ENCODE assay signal across 8 mouse cellular contexts in genomic region chr5:49525242-49525612, GRCm38 (mm10). TPM values are rescaled to one million over a fixed set of nuclear protein-coding genes. Genes with fewer than 3 reads are reported as not detected.
DNase-seq lines count a peak whose midpoint lies in the region; ATAC-seq lines count a peak whose summit lies in the region.

No protein-coding gene starts in this region.

- H3K9ac ChIP-seq in embryonic facial prominence, embryonic 13.5 days, result no peak overlapping the region
- no peak overlapping the region for H3K9ac ChIP-seq in kidney, embryonic 15.5 days
- H3K9ac ChIP-seq in midbrain, embryonic 16.5 days (ENCODE audit: low read depth, low read length), result no peak overlapping the region

- 0 out of 2 replicates have a peak overlapping the region, but pooled peaks have one; percentile 58 for H3K4me3 ChIP-seq in embryonic facial prominence, embryonic 13.5 days
- H3K4me3 ChIP-seq in kidney, embryonic 15.5 days (replicated peaks), result no peak overlapping the region
- peak overlapping the region; percentile 64 for H3K4me3 ChIP-seq in midbrain, embryonic 16.5 days (ENCODE audit: low read depth, low read length)

- H3K4me1 ChIP-seq in embryonic facial prominence, embryonic 13.5 days, result 0 out of 2 replicates have a peak, but pooled peaks cover 3% of the 10 kb centered on the region
- H3K4me1 ChIP-seq in kidney, embryonic 15.5 days, result peaks cover 7% of the 10 kb centered on the region; the same call in 1 of the 2 replicates
- H3K4me1 ChIP-seq in midbrain, embryonic 16.5 days (ENCODE audit: control insufficient read depth, insufficient read depth, low read length), result no peaks in the 10 kb centered on the region; the same call in 1 of the 2 replicates

- WGBS in embryonic facial prominence, embryonic 13.5 days, result 69% methylated on average over 4 of the region's 4 CpGs
- 65% methylated on average over 4 of the region's 4 CpGs for WGBS in kidney, embryonic 15.5 days
- 62% methylated on average over 4 of the region's 4 CpGs for WGBS in midbrain, embryonic 16.5 days

- H3K36me3 ChIP-seq in embryonic facial prominence, embryonic 13.5 days, result no peaks in the 10 kb centered on the region
- no peaks in the 10 kb centered on the region for H3K36me3 ChIP-seq in kidney, embryonic 15.5 days
- no peaks in the 10 kb centered on the region for H3K36me3 ChIP-seq in midbrain, embryonic 16.5 days (ENCODE audit: control insufficient read depth, insufficient read depth, low read length)

- H3K4me2 ChIP-seq in embryonic facial prominence, embryonic 13.5 days, result peak overlapping the region; percentile 97; the same call in 1 of the 2 replicates
- peak overlapping the region; percentile 93; the same call in 1 of the 2 replicates for H3K4me2 ChIP-seq in kidney, embryonic 15.5 days
- H3K4me2 ChIP-seq in midbrain, embryonic 16.5 days (ENCODE audit: low read length), result peak overlapping the region; percentile 93

- no peak for ATAC-seq in embryonic facial prominence, embryonic 13.5 days (ENCODE audit: insufficient number of reproducible peaks, insufficient read depth, low FRiP score, low TSS enrichment, low read depth)
- ATAC-seq in kidney, embryonic 15.5 days (replicated peaks; ENCODE audit: low FRiP score), result no peak
- peak; percentile 40; the same call in 1 of the 2 replicates for ATAC-seq in midbrain, embryonic 16.5 days

- H3K9me3 ChIP-seq in embryonic facial prominence, embryonic 13.5 days, result no peaks in the 10 kb centered on the region
- no peaks in the 10 kb centered on the region for H3K9me3 ChIP-seq in kidney, embryonic 15.5 days (replicated peaks)
- H3K9me3 ChIP-seq in midbrain, embryonic 16.5 days (replicated peaks; ENCODE audit: control insufficient read depth, low read length, poor library complexity, severe bottlenecking), result no peaks in the 10 kb centered on the region

- H3K27ac ChIP-seq in embryonic facial prominence, embryonic 13.5 days, result no peak overlapping the region
- H3K27ac ChIP-seq in kidney, embryonic 15.5 days, result no peak overlapping the region
- H3K27ac ChIP-seq in midbrain, embryonic 16.5 days (ENCODE audit: low read length), result no peak overlapping the region

- peaks cover 51% of the 10 kb centered on the region for H3K27me3 ChIP-seq in embryonic facial prominence, embryonic 13.5 days
- peaks cover 52% of the 10 kb centered on the region for H3K27me3 ChIP-seq in kidney, embryonic 15.5 days
- peaks cover 5% of the 10 kb centered on the region; the same call in 1 of the 2 replicates for H3K27me3 ChIP-seq in midbrain, embryonic 16.5 days (ENCODE audit: control insufficient read depth, insufficient read depth, low read depth, low read length)

- DNase-seq in adrenal gland, adult 8-10 months, result peak; percentile 33
- DNase-seq in adrenal gland, adult 18-20 months (ENCODE audit: low spot score in 2 of 2), result no peak
- DNase-seq in 3T3-L1 (ENCODE audit: low read depth, low spot score), result peak; percentile 11
- no peak for DNase-seq in urinary bladder, adult 18-20 months (ENCODE audit: low spot score in 2 of 2)
- no peak for DNase-seq in frontal cortex, adult 2 months (ENCODE audit: extremely low spot score in 1 of 2, low spot score in 1 of 2)

RNA-seq across cellular contexts. Expression of gene Kcnip4, which starts 0.5 kb away (rescaled TPM):
- total RNA-seq in adrenal gland, adult 8-10 months (2022), result 1 to 10 TPM; 2.1 to 4.1 (median 2.7) TPM
- 1 to 10 TPM; 2.0 to 2.6 TPM for total RNA-seq in adrenal gland, adult 18-20 months (2021)
- 5.1 and 5.7 TPM in 2 replicates for polyA plus RNA-seq in embryonic facial prominence, embryonic 13.5 days (2015; fragmentation: Nextera tagmentation; extraction: Ambion mirVana)
- polyA plus RNA-seq in kidney, embryonic 15.5 days (2015; fragmentation: Nextera tagmentation; extraction: Ambion mirVana), result 0.82 and 0.84 TPM in 2 replicates
- 19.7 and 22.7 TPM in 2 replicates for polyA plus RNA-seq in midbrain, embryonic 16.5 days (2015; fragmentation: Nextera tagmentation; extraction: Ambion mirVana)
- 41.9 and 44.0 TPM in 2 replicates for polyA plus RNA-seq in frontal cortex, adult 2 months (2012; rRNA removed)

Comparison
In these comparisons a context has a peak if more than half of its experiments do, and no peak if none do; other contexts are left out.
1. DNase-seq: peak in adrenal gland, adult 8-10 months (single experiment) and 3T3-L1 (single experiment); none in adrenal gland, adult 18-20 months (0 of 2), urinary bladder, adult 18-20 months (0 of 2) and frontal cortex, adult 2 months (0 of 2).
2. Peak in every context shown above with its lines, with median percentiles within 50 percentile points of each other: H3K4me2 ChIP-seq.